Mouse (Mus musculus) bone marrow, adult 2 months (tissue): ENCODE measurements at regions not wholly inside any gene's neighbourhood (a gene's known extent, or its start where the extent isn't known, plus 50 kb on each side); places are given as distances from the start of the nearest gene placed in this dataset.

Experiments
- CTCF ChIP-seq: fragments of 200-500 bp; IDR thresholded peaks from 2 replicates; pipeline ENCODE4 v1.5.1; 2011; ENCODE audit warnings: low read length, control low read depth; ENCODE audit not compliant: control insufficient read depth, insufficient read depth
- POLR2A ChIP-seq: fragments of 200-500 bp; IDR thresholded peaks from 2 replicates; pipeline ENCODE4 v1.6.1; 2011; ENCODE audit warnings: low read depth, mild to moderate bottlenecking, control low read depth, low read length, borderline replicate concordance; ENCODE audit not compliant: control insufficient read depth

DNA sequence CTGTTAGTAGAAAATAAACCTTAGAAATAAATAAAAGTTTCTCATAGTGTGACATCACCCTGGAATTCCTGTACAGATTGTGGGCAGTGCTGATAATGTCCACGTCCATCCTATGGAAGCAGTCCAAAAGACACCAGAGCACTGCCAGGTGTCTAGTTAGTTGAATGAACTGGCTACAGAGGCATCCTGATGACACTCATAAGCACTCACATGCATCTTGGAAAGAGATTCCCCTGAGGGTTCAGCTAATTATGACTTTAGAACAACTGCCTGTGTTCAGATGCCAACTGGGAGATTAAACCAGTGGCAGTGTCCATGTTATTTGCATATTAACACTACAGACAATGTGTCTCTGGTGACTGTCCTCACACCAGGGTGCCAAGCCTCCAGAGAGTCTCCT, 411.6 kb upstream of the Intu start:
- TF ChIP-seq CTCF (no peak), POLR2A (no peak)
